Mouse (Mus musculus) liver, embryonic 13.5 days (tissue): Measurements from ENCODE around the gene Itga2b. TPM values are rescaled to one million over a fixed set of nuclear protein-coding genes. Genes with fewer than 3 reads are reported as not detected.

Experiments
- microRNA-seq: library from miRNA; unstranded; fragments of <30 nt; microRNA quantifications from one replicate; pipeline ENCODE4, GENCODE M21; 2016
- polyA plus RNA-seq: library from polyadenylated mRNA; unstranded; fragments of >200 nt; fragmentation: Nextera tagmentation; extraction: Ambion mirVana; gene quantifications from 2 replicates; pipeline ENCODE4 v1.2.1, GENCODE M21; 2015

Itga2b gene
- polyA plus RNA-seq, 1 experiment from 2014 or later: 45.1 TPM

Small RNA genes within 50 kb of the gene (microRNA-seq; reads per million reads assigned to microRNA genes)
- gene Mir6930: not detected

Other genes with a start within 250 kb of the Itga2b start
- gene Hdac5, start 240.0 kb downstream of the Itga2b start, polyA plus RNA-seq: 12.8 and 12.9 TPM in 2 replicates
- gene BC030867, start 221.2 kb downstream of the Itga2b start, polyA plus RNA-seq: 14.6 and 16.4 TPM in 2 replicates
- gene Asb16, start 201.4 kb downstream of the Itga2b start, polyA plus RNA-seq: 0.06 and 0.08 TPM in 2 replicates
- 22.8 and 24.9 TPM in 2 replicates for gene Tmub2, start 185.2 kb downstream of the Itga2b start, polyA plus RNA-seq
- gene Atxn7l3, start 173.5 kb downstream of the Itga2b start, polyA plus RNA-seq: 4.6 and 4.9 TPM in 2 replicates
- 70.0 and 81.5 TPM in 2 replicates for gene Ubtf, start 150.4 kb downstream of the Itga2b start, polyA plus RNA-seq
- gene Slc4a1, start 103.9 kb downstream of the Itga2b start, polyA plus RNA-seq: 734 and 914 TPM in 2 replicates
- 1.5 and 1.7 TPM in 2 replicates for gene Rundc3a, start 76.7 kb downstream of the Itga2b start, polyA plus RNA-seq
- 388 and 390 TPM in 2 replicates for gene Slc25a39, start 62.2 kb downstream of the Itga2b start, polyA plus RNA-seq
- gene Grn, start 39.8 kb downstream of the Itga2b start, polyA plus RNA-seq: 59.5 and 63.3 TPM in 2 replicates
- gene Fam171a2, start 22.4 kb downstream of the Itga2b start, polyA plus RNA-seq: 0.25 and 0.41 TPM in 2 replicates
- 18.0 and 22.6 TPM in 2 replicates for gene Gpatch8, start 86.3 kb upstream of the Itga2b start, polyA plus RNA-seq
- gene Gm11627, start 109.3 kb upstream of the Itga2b start, polyA plus RNA-seq: 0.68 and 0.94 TPM in 2 replicates
- gene Fzd2, start 134.3 kb upstream of the Itga2b start, polyA plus RNA-seq: 0.99 and 1.1 TPM in 2 replicates
- gene Meioc, start 193.6 kb upstream of the Itga2b start, polyA plus RNA-seq: 0.12 TPM in 1 of 2 replicates, not detected in the other
- 20.6 and 25.5 TPM in 2 replicates for gene Ccdc43, start 227.7 kb upstream of the Itga2b start, polyA plus RNA-seq